Mouse (Mus musculus): ENCODE measurements at regions not wholly inside any gene's neighbourhood (a gene's known extent, or its start where the extent isn't known, plus 50 kb on each side); places are given as distances from the start of the nearest gene placed in this dataset.

DNA sequence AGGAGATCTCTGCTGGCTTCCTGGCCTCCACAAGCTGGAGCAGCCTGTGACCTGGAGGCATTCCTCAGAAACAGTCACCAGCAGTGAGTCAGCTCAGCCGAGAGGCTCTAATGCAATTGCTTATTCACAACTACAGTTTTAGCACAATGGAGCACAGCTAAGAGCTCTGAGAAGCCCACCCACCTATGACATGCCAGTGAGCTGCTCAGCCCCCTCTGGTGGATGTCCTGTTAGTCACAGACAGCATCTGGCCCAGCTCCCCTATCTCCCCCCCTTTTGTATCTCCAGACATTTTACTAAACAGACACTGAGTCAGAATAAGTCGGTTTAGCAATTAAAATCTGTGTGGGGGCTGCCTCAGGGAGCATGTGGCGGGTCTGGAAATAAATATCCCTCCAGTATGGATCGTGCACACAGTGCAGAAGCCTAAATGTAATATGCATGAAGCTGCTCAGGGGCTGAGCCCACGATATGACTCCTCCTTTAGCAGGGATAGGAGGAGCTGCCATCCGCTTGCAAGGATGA is 88.9 kb upstream of the Spred2 start:
- no peak for ATAC-seq (replicated peaks; ENCODE audit: low FRiP score, low TSS enrichment, poor library complexity, severe bottlenecking)

DNA sequence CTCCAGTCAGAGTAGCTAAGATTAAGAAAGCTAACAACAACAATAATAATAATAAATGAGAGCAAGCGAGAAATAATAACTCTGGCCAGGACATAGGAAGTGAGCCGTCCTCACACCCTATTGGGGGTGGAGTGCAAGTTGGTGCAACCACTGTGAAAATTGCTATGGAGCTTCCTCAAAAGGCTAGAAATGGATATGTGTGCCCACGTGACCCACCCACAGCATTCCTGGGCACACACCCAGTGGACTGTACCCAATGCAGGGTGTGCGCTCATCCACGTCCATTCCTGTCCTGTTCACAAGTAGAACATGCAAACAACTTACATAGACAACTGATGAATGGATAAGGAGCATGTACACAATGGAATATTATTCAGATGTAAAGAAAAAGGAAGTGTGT is 85.2 kb upstream of the Spred2 start:
- no peak for ATAC-seq (replicated peaks; ENCODE audit: low FRiP score, low TSS enrichment, poor library complexity, severe bottlenecking)

DNA sequence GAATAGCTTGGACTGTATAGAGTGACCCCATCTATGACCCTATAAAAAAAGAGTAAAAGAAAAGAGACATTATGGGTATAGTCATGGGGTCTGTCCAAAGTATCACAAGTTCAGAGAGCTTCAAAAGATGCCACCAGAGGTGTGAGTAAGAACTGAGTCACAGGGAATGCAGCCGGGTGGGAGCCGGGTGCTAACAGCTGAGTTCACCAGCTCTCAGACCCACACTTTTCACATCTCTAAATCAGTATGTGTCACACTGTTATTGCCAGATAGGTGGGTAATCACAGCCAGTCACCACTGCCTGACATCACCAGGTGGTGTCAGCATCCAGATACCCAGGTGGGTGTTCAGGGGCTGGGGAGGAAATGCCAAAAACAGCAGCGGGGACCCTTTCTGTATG is 81.1 kb upstream of the Spred2 start:
- ATAC-seq (replicated peaks; ENCODE audit: low FRiP score, low TSS enrichment, poor library complexity, severe bottlenecking), result no peak

DNA sequence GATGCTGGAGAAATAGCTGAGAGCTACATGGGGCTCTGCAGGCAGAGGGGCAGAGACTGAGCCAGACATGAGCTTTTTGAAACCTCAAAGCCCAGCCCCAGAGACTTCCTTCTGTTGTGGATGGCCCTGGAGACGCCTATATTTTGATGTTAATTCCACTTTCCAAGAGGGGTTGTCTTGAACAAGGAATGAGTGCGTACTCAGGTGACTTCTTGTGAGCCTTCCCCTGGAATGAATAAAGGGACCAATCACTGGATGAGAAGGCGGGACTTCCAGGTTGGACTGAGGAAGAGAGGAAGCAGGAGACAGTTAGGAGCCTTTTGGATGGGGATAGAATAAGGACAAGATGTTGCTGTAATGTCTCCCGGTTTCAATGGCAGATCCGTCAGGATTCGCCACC is 76.3 kb upstream of the Spred2 start:
- no peak for ATAC-seq (replicated peaks; ENCODE audit: low FRiP score, low TSS enrichment, poor library complexity, severe bottlenecking)

DNA sequence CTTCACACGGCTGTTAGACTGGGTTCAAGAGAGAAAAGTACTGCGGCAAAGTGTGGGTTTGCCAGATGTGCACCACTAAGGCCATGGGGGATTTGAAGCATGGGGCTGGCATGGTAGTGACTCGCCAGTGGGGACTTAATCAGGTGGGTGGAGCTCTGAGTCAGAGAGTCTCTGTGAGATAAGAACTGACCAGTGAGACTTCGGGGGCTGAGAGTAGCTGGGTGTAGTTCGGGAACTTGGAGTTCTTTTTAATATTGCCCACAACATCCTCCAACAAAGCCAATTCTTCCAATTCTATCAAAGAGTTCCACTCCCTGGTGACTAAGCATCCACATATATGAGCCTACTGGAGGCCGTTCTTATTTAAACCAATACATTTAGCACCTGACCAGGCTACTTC is 75.8 kb upstream of the Spred2 start:
- no peak for ATAC-seq (replicated peaks; ENCODE audit: low FRiP score, low TSS enrichment, poor library complexity, severe bottlenecking)

DNA sequence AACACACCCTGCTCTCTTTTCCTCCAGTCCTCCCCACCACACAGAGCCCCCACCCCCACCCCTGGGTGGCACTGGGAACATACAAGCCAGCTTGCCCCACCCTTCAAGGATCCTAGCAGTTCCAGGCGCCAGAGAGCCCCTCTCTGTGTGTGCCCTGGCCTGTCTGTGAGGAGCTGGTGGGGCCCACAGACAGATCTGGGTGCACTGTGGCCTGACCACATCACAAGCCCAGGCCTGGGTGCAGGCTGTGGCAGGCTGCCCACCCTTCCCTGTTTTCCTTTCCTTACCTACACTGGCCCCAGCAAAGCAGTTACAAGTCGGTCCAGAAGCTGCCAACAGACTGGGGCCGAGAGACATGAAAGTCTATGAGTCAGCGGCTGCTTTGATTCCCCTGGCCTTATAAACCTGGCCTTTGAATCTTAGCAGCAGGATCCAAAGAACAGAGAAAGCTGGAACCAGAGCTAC is 74.8 kb upstream of the Spred2 start:
- ATAC-seq (replicated peaks; ENCODE audit: low FRiP score, low TSS enrichment, poor library complexity, severe bottlenecking), result no peak

DNA sequence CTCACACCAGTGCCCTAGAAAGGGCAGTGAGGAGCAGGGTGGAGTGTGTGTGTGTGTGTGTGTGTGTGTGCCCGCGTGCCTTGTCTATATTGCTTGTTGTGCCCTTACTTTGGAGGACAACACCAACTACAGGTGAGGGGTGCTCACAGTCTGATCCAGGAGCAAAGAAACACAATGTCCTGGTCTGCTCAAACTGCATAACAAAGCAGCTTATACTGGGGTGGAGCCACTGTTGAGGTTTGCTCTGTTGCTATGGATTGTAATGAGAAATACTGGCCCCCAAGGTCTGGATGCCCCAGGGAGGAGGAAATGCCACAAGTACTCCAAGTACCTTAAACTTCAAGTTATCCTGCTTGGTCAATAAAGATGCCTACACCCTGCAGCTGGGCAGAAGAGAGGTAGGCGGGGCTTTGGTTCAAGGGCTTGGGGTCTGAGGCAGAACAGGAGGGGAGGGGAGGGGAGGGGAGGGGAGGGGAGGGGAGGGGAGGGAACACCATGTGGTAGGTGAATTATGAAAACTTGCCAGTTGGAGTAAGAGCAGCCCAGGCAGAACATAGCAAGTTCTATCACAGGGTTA is 74.2 kb upstream of the Spred2 start:
- no peak for ATAC-seq (replicated peaks; ENCODE audit: low FRiP score, low TSS enrichment, poor library complexity, severe bottlenecking)

DNA sequence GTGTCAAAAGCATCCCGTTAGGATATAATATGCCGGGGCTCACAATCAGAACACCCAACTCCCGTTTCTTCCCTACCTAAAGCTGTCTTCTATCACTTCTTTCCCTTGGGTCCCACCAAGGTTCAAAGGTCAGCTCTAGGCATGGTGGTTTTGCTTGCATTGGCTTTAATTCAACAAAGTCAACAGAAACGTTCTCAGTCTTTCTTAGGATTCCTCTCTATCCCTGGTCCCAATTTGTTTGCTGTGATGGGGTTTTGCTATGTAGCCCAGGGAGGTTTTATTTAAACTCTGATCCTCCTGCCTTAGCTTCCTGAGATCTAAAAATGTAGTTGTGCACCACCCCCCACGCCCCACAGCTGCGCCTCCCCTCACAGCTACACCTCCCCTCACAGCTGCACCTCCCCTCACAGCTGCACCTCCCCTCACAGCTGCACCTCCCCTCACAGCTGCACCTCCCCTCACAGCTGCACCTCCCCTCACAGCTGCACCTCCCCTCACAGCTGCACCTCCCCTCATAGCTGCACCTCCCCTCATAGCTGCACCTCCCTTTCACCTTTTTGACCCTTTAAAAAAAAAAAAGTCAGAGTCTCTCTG is 73.1 kb upstream of the Spred2 start:
- ATAC-seq (replicated peaks; ENCODE audit: low FRiP score, low TSS enrichment, poor library complexity, severe bottlenecking), result no peak

DNA sequence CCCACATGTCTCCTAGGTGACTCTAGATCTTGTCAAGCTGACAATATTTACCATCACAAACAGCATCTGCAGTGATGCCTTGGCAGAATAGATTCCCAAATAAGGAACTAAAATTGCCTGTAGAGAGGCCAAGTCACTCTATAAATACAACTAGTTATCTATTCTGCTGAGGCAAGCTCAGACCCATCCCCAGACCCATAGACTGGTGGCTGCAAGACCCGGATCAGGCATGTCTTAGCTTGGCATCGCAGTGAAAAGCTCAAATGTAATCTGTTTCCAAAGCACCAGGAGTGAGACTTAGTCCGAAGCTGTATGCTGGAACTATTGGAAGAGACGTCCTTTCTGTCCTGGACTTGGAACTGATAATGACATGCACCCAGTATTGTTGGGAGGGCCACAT is 62.6 kb upstream of the Spred2 start:
- no peak for ATAC-seq (replicated peaks; ENCODE audit: low FRiP score, low TSS enrichment, poor library complexity, severe bottlenecking)

DNA sequence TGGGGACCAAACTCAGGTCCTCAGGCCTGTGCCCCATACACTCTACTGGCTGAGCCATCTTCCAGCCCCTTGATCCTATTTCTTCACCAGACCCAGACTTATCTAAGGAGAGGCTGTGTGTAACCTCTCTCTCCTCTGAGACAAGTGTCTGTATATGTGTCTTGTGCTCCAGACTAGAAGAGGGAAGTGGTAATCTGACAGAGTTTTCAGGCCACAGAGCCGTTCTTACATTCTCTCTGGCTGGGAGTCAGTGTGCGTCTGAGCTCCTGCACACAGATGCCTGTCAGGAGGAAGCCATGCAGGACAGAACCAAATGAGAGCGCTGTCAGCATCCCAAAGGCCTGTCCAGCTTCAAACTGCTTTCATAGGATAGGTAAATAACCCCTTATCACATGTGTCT is 60.8 kb upstream of the Spred2 start:
- no peak for ATAC-seq (replicated peaks; ENCODE audit: low FRiP score, low TSS enrichment, poor library complexity, severe bottlenecking)

DNA sequence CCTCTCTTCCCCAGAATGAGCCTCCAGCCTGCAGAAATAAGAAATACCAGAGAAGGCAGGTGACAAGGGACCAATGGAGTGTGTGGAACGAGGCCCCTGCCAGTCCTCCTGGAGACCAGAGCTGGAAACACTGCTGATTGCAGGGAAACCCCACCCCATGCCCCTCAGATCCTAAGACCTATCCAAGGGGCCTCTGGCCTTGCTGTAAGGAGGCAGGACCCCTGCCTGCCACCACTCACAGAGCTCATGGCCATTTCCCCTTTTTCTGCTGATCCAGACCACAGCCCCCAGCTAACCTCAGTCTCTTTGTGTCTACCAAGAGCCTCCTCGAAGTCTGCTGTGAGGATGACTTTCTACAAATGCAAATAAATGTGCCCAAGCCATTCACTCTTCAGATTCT is 57.9 kb upstream of the Spred2 start:
- ATAC-seq (replicated peaks; ENCODE audit: low FRiP score, low TSS enrichment, poor library complexity, severe bottlenecking), result no peak

DNA sequence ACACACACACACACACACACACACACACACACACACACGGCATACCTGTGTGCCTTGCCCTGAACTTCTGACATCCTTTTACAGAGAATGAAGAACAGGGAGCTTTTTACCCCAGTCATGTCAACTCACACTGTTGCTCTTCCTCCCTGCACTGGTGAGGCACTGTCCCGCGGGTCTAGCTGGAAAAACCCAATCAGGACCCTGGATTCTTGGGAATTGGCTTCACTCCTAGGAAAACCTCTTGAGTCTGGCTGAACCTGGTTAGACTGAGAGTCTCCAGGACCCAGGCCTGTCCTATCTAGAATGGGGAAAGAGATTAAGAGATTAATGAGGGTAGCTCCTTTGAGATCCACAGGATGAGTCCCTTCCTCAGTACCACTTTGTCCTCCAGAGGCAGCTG is 54.5 kb upstream of the Spred2 start:
- no peak for ATAC-seq (replicated peaks; ENCODE audit: low FRiP score, low TSS enrichment, poor library complexity, severe bottlenecking)

DNA sequence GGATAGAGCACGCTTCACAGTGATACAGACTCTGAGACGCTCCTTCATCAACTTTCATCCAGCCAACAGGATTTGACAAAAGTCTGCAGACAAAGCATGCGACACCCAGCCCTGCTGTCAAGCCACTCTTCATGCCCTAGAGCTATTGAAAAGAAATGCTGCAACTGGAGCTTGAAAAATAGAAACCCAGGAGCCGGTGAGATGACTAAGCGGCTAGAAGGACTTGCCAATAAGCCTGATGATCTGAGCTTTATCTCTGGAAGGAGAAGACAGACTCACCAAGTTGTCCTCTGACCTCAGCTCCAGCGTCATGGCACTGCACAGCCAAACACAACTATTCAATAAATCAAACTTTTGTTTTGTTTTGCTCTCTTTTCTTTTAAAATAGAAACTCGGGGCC is 54.0 kb upstream of the Spred2 start:
- no peak for ATAC-seq (replicated peaks; ENCODE audit: low FRiP score, low TSS enrichment, poor library complexity, severe bottlenecking)

DNA sequence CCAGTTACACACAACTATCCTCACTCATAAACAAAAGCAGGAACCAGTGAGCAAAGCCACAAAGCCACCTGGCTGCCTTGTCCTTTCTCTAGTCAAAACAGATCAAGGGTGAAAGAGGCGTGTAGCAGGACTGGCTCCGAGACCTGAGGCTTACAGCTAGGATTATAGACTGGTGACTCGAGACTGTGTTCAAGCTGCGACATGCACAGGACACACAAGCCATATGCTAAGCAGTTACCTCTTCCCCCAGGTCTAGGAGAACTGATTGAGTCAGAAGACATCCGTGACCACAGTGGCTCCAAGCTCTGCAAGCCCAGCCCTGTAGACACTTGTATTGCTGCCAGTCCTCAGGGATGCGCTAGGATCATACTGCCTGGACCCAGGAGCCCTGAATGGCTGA is 50.4 kb upstream of the Spred2 start:
- no peak for ATAC-seq (replicated peaks; ENCODE audit: low FRiP score, low TSS enrichment, poor library complexity, severe bottlenecking)

Data from megakaryocyte-erythroid progenitor cell, adult 5-6 weeks (primary cell).